Mouse (Mus musculus) liver, postnatal 0 days (tissue): ENCODE data around the gene Sgpp1. TPM values are rescaled to one million over a fixed set of nuclear protein-coding genes. Genes with fewer than 3 reads are reported as not detected.
A peak's percentile ranks its signal among the peaks of the same experiment; 100 is the strongest.

Source experiments
- ATAC-seq: fragments of 200-750 bp; cut with Nextera tagmentation; 2 replicates; pipeline ENCODE4 v1.8.0; 2017; ENCODE audit warnings: mild to moderate bottlenecking, moderate library complexity
- DNase-seq: peaks from one replicate; pipeline ENCODE4 v3.0.0-alpha.2; 2016
- H3K27ac ChIP-seq: fragments of 300-500 bp; sonication (generic); 2 replicates; pipeline ENCODE4 v1.5.1; 2014; ENCODE audit warnings: antibody characterized with exemption, moderate library complexity, mild to moderate bottlenecking, low read depth
- H3K27me3 ChIP-seq: fragments of 300-500 bp; sonication (generic); 2 replicates; pipeline ENCODE4 v1.6.1; 2014; ENCODE audit warnings: low read length, control low read depth, mixed read lengths; ENCODE audit not compliant: insufficient read depth
- H3K36me3 ChIP-seq: fragments of 300-500 bp; sonication (generic); replicated peaks from 2 replicates; pipeline ENCODE4 v1.6.1; 2014; ENCODE audit warnings: mild to moderate bottlenecking, control low read depth, low read length, moderate library complexity, mixed read lengths; ENCODE audit not compliant: insufficient read depth
- H3K4me1 ChIP-seq: fragments of 300-500 bp; sonication (generic); 2 replicates; pipeline ENCODE4 v1.6.1; 2014; ENCODE audit warnings: antibody characterized with exemption, mild to moderate bottlenecking, control low read depth; ENCODE audit not compliant: insufficient read depth
- H3K4me2 ChIP-seq: fragments of 300-500 bp; sonication (generic); 2 replicates; pipeline ENCODE4 v1.6.1; 2014; ENCODE audit warnings: low read depth, mild to moderate bottlenecking, low read length, moderate library complexity, mixed read lengths
- H3K4me3 ChIP-seq: fragments of 300-500 bp; sonication (generic); 2 replicates; pipeline ENCODE4 v1.5.1; 2014; ENCODE audit warnings: low read depth, low read length
- H3K9ac ChIP-seq: fragments of 300-500 bp; sonication (generic); replicated peaks from 2 replicates; pipeline ENCODE4 v1.6.1; 2014; ENCODE audit warnings: mild to moderate bottlenecking, moderate library complexity
- H3K9me3 ChIP-seq: fragments of 300-500 bp; sonication (generic); 2 replicates; pipeline ENCODE4 v1.6.1; 2016; ENCODE audit warnings: mild to moderate bottlenecking, control low read depth, low read length, mixed read lengths
- CTCF ChIP-seq: sonication (generic); IDR thresholded peaks from 2 replicates; pipeline ENCODE4 v1.5.1; 2016; ENCODE audit warnings: antibody characterized with exemption, low read depth
- EP300 ChIP-seq: IDR thresholded peaks from 2 replicates; pipeline ENCODE4 v1.6.1; 2016; ENCODE audit warnings: antibody characterized with exemption, low read depth, mild to moderate bottlenecking
- WGBS: fragments of 180-500 bp; shearing (Covaris S2); extraction: QIAGEN DNeasy Blood & Tissue Kit; methylation state at CpG from one replicate; pipeline ENCODE4 v1.1.7; 2014; ENCODE audit not compliant: insufficient replicate concordance; 5-methylcytosine and 5-hydroxymethylcytosine counted together
- polyA plus RNA-seq: library from polyadenylated mRNA; unstranded; fragments of >200 nt; fragmentation: Nextera tagmentation; extraction: Ambion mirVana; gene quantifications from 2 replicates; pipeline ENCODE4 v1.2.1, GENCODE M21; 2015

Sgpp1 gene
- polyA plus RNA-seq, 1 experiment from 2014 or later, result 13.8 TPM

GRCm38 (mm10) chr12:75683598-75683997 lies 51.9 kb downstream of the Sgpp1 start:
- no peak overlapping the region for H3K9ac ChIP-seq
- H3K4me2 ChIP-seq, result no peak overlapping the region
- no peaks in the 10 kb centered on the region for H3K4me1 ChIP-seq
- H3K27ac ChIP-seq, result no peak overlapping the region
- H3K9me3 ChIP-seq, result no peaks in the 10 kb centered on the region
- DNase-seq, result no peak
- H3K36me3 ChIP-seq, result no peaks in the 10 kb centered on the region
- WGBS, result 80% methylated on average over 4 of the region's 4 CpGs
- no peaks in the 10 kb centered on the region for H3K27me3 ChIP-seq
- H3K4me3 ChIP-seq, result no peak overlapping the region
- ATAC-seq, result no peak
- no peak for TF ChIP-seq EP300
- no peak for TF ChIP-seq CTCF

- Histone ChIP-seq H3K4me3 (no peak overlapping the region), H3K27me3 (no peaks in the 10 kb centered on the region), H3K36me3 (no peaks in the 10 kb centered on the region), H3K9ac (no peak overlapping the region), H3K27ac (no peak overlapping the region), H3K4me1 (no peaks in the 10 kb centered on the region), H3K4me2 (no peak overlapping the region), H3K9me3 (no peaks in the 10 kb centered on the region)
- ATAC-seq (no peak), DNase-seq (no peak)
- 81% methylated on average over 2 of the region's 2 CpGs for WGBS
- TF ChIP-seq CTCF (no peak), EP300 (no peak)
These were observed 52.7 kb downstream of the Sgpp1 start for GRCm38 (mm10) chr12:75682842-75683241.

DNA sequence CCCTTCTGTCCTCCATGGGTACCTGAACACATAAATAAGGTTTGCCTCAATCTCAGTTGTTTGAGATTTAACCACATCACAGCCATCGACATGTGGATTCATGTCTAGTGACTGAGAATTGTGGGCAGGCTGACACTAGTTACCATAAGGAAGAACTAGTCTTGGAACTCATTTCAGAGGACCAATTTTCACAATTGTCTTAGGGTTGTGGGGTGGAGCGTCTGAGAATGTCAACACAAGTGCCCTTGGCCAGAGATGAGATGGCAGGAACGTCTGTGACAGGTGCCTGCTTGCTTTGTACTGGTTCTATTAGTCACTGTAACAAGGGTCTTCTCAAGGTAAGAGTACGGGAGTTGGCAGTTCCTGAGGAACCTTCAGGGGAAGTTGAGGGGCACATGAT lies 54.4 kb downstream of the Sgpp1 start:
- DNase-seq, result no peak
- WGBS, result 76% methylated on average over 4 of the region's 4 CpGs
- H3K36me3 ChIP-seq, result no peaks in the 10 kb centered on the region
- no peaks in the 10 kb centered on the region for H3K27me3 ChIP-seq
- no peak overlapping the region for H3K4me2 ChIP-seq
- no peak overlapping the region for H3K4me3 ChIP-seq
- ATAC-seq, result no peak
- TF ChIP-seq EP300 (no peak), CTCF (no peak)
- no peak overlapping the region for H3K27ac ChIP-seq
- no peaks in the 10 kb centered on the region for H3K9me3 ChIP-seq
- H3K9ac ChIP-seq, result no peak overlapping the region
- no peaks in the 10 kb centered on the region for H3K4me1 ChIP-seq

- Histone ChIP-seq H3K27me3 (no peaks in the 10 kb centered on the region), H3K9ac (no peak overlapping the region), H3K4me3 (no peak overlapping the region), H3K4me1 (no peaks in the 10 kb centered on the region), H3K4me2 (no peak overlapping the region), H3K36me3 (no peaks in the 10 kb centered on the region), H3K27ac (no peak overlapping the region), H3K9me3 (no peaks in the 10 kb centered on the region)
- DNase-seq (no peak), ATAC-seq (peak; percentile 78)
- WGBS, result 75% methylated on average over 4 of the region's 4 CpGs
- TF ChIP-seq CTCF, result no peak
- TF ChIP-seq EP300, result no peak
These were observed 57.1 kb downstream of the Sgpp1 start for GRCm38 (mm10) chr12:75678393-75678792.

DNA sequence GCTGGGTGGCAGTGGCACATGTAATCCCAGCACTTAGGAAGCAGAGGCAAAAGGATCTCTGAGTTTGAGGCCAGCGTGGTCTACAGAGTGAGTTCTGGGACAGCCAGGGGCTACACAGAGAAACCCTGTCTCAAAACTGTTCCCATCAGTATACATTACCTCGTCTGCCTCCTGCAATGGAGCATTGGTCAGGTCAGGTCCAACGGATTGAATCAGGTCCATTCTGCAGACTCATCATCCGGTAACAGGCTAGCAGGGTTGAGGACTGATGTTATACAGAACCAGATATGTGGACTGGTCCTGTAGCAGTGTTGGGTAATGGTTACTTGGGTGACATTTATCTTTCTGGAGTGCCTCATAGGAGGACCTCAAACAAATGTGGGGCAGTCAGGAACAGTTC lies 62.9 kb downstream of the Sgpp1 start:
- Histone ChIP-seq H3K4me3 (no peak overlapping the region), H3K9ac (no peak overlapping the region), H3K36me3 (no peaks in the 10 kb centered on the region), H3K4me1 (peaks cover 16% of the 10 kb centered on the region), H3K4me2 (no peak overlapping the region), H3K27me3 (no peaks in the 10 kb centered on the region), H3K9me3 (no peaks in the 10 kb centered on the region), H3K27ac (no peak overlapping the region)
- TF ChIP-seq EP300 (no peak), CTCF (no peak)
- no peak for DNase-seq
- WGBS, result 91% methylated on average over 4 of the region's 4 CpGs
- ATAC-seq, result no peak

DNA sequence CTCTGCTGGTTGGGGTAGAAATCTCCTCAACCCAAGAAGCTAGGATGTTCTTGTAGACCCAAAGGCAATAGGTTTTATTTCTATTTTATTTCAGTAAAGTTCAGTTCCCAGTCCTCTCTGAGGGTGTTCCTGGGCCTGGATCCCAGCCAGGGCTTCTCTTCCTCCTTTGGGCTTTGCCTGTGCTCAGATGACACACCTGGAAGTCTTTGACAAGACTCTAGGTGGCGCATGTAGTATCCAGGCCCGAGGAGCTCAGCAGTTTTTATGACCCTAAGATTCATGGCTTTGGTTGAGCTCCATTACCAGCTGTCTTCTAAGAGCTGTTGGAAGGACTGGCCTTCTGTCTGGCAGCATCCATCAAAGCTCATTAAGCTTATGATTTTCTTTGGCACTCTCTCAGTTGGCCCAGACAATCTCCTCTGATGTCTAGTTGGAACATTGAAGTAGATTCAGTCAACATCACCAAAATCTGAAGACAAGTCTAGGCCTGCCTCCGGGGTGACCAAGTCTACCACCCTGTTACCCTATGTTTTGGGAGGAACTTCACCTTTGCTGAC lies 63.7 kb downstream of the Sgpp1 start:
- 67% methylated on average over 3 of the region's 3 CpGs for WGBS
- Histone ChIP-seq H3K36me3 (no peaks in the 10 kb centered on the region), H3K27ac (no peak overlapping the region), H3K27me3 (no peaks in the 10 kb centered on the region), H3K4me3 (no peak overlapping the region), H3K4me2 (no peak overlapping the region), H3K4me1 (peaks cover 17% of the 10 kb centered on the region), H3K9ac (no peak overlapping the region), H3K9me3 (no peaks in the 10 kb centered on the region)
- no peak for DNase-seq
- no peak for ATAC-seq
- TF ChIP-seq EP300, result no peak
- TF ChIP-seq CTCF, result peak; percentile 32

DNA sequence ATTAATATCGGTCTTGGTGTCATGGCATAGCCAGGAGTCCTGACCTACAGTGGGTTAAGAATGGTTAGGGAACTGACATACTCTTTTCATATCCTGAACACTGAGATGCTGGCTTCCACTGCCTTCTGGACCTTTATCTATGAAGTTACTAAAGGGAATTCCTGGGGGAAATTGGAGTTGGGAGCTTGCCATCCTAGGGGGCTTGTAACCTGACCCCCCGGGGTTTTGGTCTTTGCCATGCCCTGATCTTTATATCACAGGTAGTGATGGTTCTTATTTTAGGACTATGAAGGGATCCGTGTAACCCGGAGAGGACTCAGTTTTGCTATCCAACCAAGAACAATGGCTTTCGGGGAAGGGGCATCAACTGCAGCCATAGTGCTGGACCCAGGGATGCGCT lies 64.9 kb downstream of the Sgpp1 start:
- no peaks in the 10 kb centered on the region for H3K27me3 ChIP-seq
- peak overlapping the region; percentile 74 for H3K4me2 ChIP-seq
- no peaks in the 10 kb centered on the region for H3K36me3 ChIP-seq
- TF ChIP-seq CTCF (no peak), EP300 (no peak)
- peak overlapping the region; percentile 62 for H3K4me3 ChIP-seq
- ATAC-seq (no peak), DNase-seq (no peak)
- no peaks in the 10 kb centered on the region for H3K9me3 ChIP-seq
- 79% methylated on average over 6 of the region's 6 CpGs for WGBS
- peak overlapping the region; percentile 64 for H3K9ac ChIP-seq
- peaks cover 23% of the 10 kb centered on the region for H3K4me1 ChIP-seq
- peak overlapping the region; percentile 93 for H3K27ac ChIP-seq
